Mouse (Mus musculus) liver, embryonic 16.5 days (tissue): ENCODE measurements around the gene Nosip. TPM values are rescaled to one million over a fixed set of nuclear protein-coding genes. Genes with fewer than 3 reads are reported as not detected.
"Not testable (repeated sequence)": the region's sequence is repeated elsewhere in the genome, so short reads cannot be mapped to it uniquely, and the experiment has no call there.

ENCODE experiments used
- ATAC-seq: fragments of 200-750 bp; cut with Nextera tagmentation; 2 replicates; pipeline ENCODE4 v1.8.0; 2017; ENCODE audit warnings: low read depth, mild to moderate bottlenecking, moderate number of reproducible peaks, moderate library complexity
- H3K27ac ChIP-seq: fragments of 300-500 bp; sonication (generic); 2 replicates; pipeline ENCODE4 v1.5.1; 2014; ENCODE audit warnings: mild to moderate bottlenecking, low read length
- H3K27me3 ChIP-seq: fragments of 300-500 bp; sonication (generic); 2 replicates; pipeline ENCODE4 v1.6.1; 2014; ENCODE audit warnings: low read depth, low read length, mixed read lengths; ENCODE audit not compliant: control insufficient read depth, insufficient read depth
- H3K36me3 ChIP-seq: fragments of 300-500 bp; sonication (generic); 2 replicates; pipeline ENCODE4 v1.6.1; 2014; ENCODE audit warnings: mild to moderate bottlenecking; ENCODE audit not compliant: control insufficient read depth, insufficient read depth
- H3K4me1 ChIP-seq: fragments of 300-500 bp; sonication (generic); 2 replicates; pipeline ENCODE4 v1.6.1; 2014; ENCODE audit warnings: low read depth, low read length, mixed read lengths; ENCODE audit not compliant: control insufficient read depth
- H3K4me2 ChIP-seq: fragments of 300-500 bp; sonication (generic); 2 replicates; pipeline ENCODE4 v1.6.1; 2014; ENCODE audit warnings: low read depth, low read length, mixed read lengths
- H3K4me3 ChIP-seq: fragments of 300-500 bp; sonication (generic); 2 replicates; pipeline ENCODE4 v1.5.1; 2014; ENCODE audit warnings: low read depth, mild to moderate bottlenecking, low read length
- H3K9ac ChIP-seq: fragments of 300-500 bp; sonication (generic); 2 replicates; pipeline ENCODE4 v1.6.1; 2014; ENCODE audit warnings: low read depth, low read length
- H3K9me3 ChIP-seq: fragments of 300-500 bp; sonication (generic); replicated peaks from 2 replicates; pipeline ENCODE4 v1.6.1; 2016; ENCODE audit warnings: low read length; ENCODE audit not compliant: control insufficient read depth
- WGBS: fragments of 180-500 bp; shearing (Covaris S2); extraction: QIAGEN DNeasy Blood & Tissue Kit; methylation state at CpG from one replicate; pipeline ENCODE4 v1.1.7; 2014; ENCODE audit not compliant: insufficient replicate concordance; 5-methylcytosine and 5-hydroxymethylcytosine counted together
- polyA plus RNA-seq: library from polyadenylated mRNA; unstranded; fragments of >200 nt; fragmentation: Nextera tagmentation; extraction: Ambion mirVana; gene quantifications from 2 replicates; pipeline ENCODE4 v1.2.1, GENCODE M21; 2015

Gene Nosip
- polyA plus RNA-seq, 1 experiment from 2014 or later: 23.8 TPM

GRCm38 (mm10) chr7:45107052-45107645 lies 44.9 kb downstream of the Nosip start:
- Histone ChIP-seq H3K9me3 (no peaks in the 10 kb centered on the region), H3K27ac (no peak overlapping the region), H3K9ac (no peak overlapping the region), H3K4me1 (peaks cover 8% of the 10 kb centered on the region), H3K36me3 (no peaks in the 10 kb centered on the region), H3K27me3 (no peaks in the 10 kb centered on the region), H3K4me2 (no peak overlapping the region), H3K4me3 (no peak overlapping the region)
- ATAC-seq: no peak
- WGBS: 25% methylated on average over 5 of the region's 5 CpGs

GRCm38 (mm10) chr7:45110089-45110488 lies 47.9 kb downstream of the Nosip start:
- not testable (repeated sequence) for H3K9me3 ChIP-seq, ATAC-seq, H3K36me3 ChIP-seq, H3K4me2 ChIP-seq, H3K4me3 ChIP-seq, H3K27ac ChIP-seq, H3K27me3 ChIP-seq, H3K9ac ChIP-seq
- WGBS: 64% methylated on average over 4 of the region's 4 CpGs
- peaks cover 17% of the 10 kb centered on the region for H3K4me1 ChIP-seq

- H3K4me3 ChIP-seq: no peak overlapping the region
- WGBS: 51% methylated on average over 2 of the region's 2 CpGs
- H3K36me3 ChIP-seq: no peaks in the 10 kb centered on the region
- H3K4me1 ChIP-seq: peaks cover 17% of the 10 kb centered on the region
- H3K9me3 ChIP-seq: no peaks in the 10 kb centered on the region
- no peak overlapping the region for H3K4me2 ChIP-seq
- no peak overlapping the region for H3K9ac ChIP-seq
- H3K27ac ChIP-seq: no peak overlapping the region
- H3K27me3 ChIP-seq: no peaks in the 10 kb centered on the region
- no peak for ATAC-seq
Observed at GRCm38 (mm10) chr7:45111940-45112339, 49.7 kb downstream of the Nosip start.

GRCm38 (mm10) chr7:45112529-45112928 lies 50.3 kb downstream of the Nosip start:
- 22% methylated on average over 3 of the region's 3 CpGs for WGBS
- ATAC-seq: no peak

GRCm38 (mm10) chr7:45113476-45113875 lies 51.2 kb downstream of the Nosip start:
- no peaks in the 10 kb centered on the region for H3K36me3 ChIP-seq
- 0 out of 2 replicates have a peak, but pooled peaks have one; percentile 24 for ATAC-seq
- no peak overlapping the region for H3K9ac ChIP-seq
- no peak overlapping the region for H3K4me3 ChIP-seq
- no peaks in the 10 kb centered on the region for H3K27me3 ChIP-seq
- 21% methylated on average over 2 of the region's 2 CpGs for WGBS
- H3K4me1 ChIP-seq: peaks cover 17% of the 10 kb centered on the region
- H3K9me3 ChIP-seq: no peaks in the 10 kb centered on the region
- H3K4me2 ChIP-seq: no peak overlapping the region
- no peak overlapping the region for H3K27ac ChIP-seq

More at GRCm38 (mm10) chr7:45112529-45112928, 50.3 kb downstream of the Nosip start:
- H3K9me3 ChIP-seq: no peaks in the 10 kb centered on the region
- no peaks in the 10 kb centered on the region for H3K27me3 ChIP-seq
- no peak overlapping the region for H3K4me2 ChIP-seq
- H3K27ac ChIP-seq: no peak overlapping the region
- no peak overlapping the region for H3K9ac ChIP-seq
- H3K4me3 ChIP-seq: no peak overlapping the region
- H3K36me3 ChIP-seq: no peaks in the 10 kb centered on the region
- H3K4me1 ChIP-seq: peaks cover 17% of the 10 kb centered on the region

- no peak for ATAC-seq
- no peaks in the 10 kb centered on the region for H3K27me3 ChIP-seq
- 56% methylated on average over 8 of the region's 8 CpGs for WGBS
- no peak overlapping the region for H3K27ac ChIP-seq
- H3K36me3 ChIP-seq: peaks cover 23% of the 10 kb centered on the region
- H3K4me1 ChIP-seq: peaks cover 29% of the 10 kb centered on the region
- H3K4me3 ChIP-seq: no peak overlapping the region
- H3K4me2 ChIP-seq: no peak overlapping the region
- H3K9ac ChIP-seq: no peak overlapping the region; the same call in 1 of the 2 replicates
- H3K9me3 ChIP-seq: no peaks in the 10 kb centered on the region
Observed at GRCm38 (mm10) chr7:45117566-45117965, 55.3 kb downstream of the Nosip start.

GRCm38 (mm10) chr7:45118336-45118735 lies 56.1 kb downstream of the Nosip start:
- Histone ChIP-seq H3K9ac (no peak overlapping the region), H3K4me1 (peaks cover 30% of the 10 kb centered on the region), H3K27me3 (no peaks in the 10 kb centered on the region), H3K4me3 (no peak overlapping the region), H3K27ac (no peak overlapping the region), H3K4me2 (no peak overlapping the region), H3K9me3 (no peaks in the 10 kb centered on the region), H3K36me3 (peaks cover 26% of the 10 kb centered on the region)
- no peak for ATAC-seq
- WGBS: 64% methylated on average over 6 of the region's 6 CpGs

- no peak overlapping the region for H3K27ac ChIP-seq
- H3K4me1 ChIP-seq: peaks cover 28% of the 10 kb centered on the region
- peaks cover 26% of the 10 kb centered on the region for H3K36me3 ChIP-seq
- H3K27me3 ChIP-seq: no peaks in the 10 kb centered on the region
- H3K9ac ChIP-seq: no peak overlapping the region
- WGBS: 49% methylated on average over 5 of the region's 5 CpGs
- H3K9me3 ChIP-seq: no peaks in the 10 kb centered on the region
- no peak for ATAC-seq
- H3K4me2 ChIP-seq: no peak overlapping the region
- no peak overlapping the region for H3K4me3 ChIP-seq
Observed at GRCm38 (mm10) chr7:45119780-45120709, 57.8 kb downstream of the Nosip start.

GRCm38 (mm10) chr7:45121404-45121803 lies 59.2 kb downstream of the Nosip start:
- Histone ChIP-seq H3K4me2 (no peak overlapping the region), H3K9ac (no peak overlapping the region)

More at GRCm38 (mm10) chr7:45121404-45121803, 59.2 kb downstream of the Nosip start:
- Histone ChIP-seq H3K27ac (no peak overlapping the region), H3K9me3 (no peaks in the 10 kb centered on the region), H3K4me1 (peaks cover 33% of the 10 kb centered on the region), H3K27me3 (no peaks in the 10 kb centered on the region), H3K4me3 (no peak overlapping the region), H3K36me3 (peaks cover 38% of the 10 kb centered on the region)
- WGBS: 27% methylated on average over 8 of the region's 8 CpGs
- ATAC-seq: no peak
